Mouse (Mus musculus) kidney, postnatal 10 days (tissue): Measurements from ENCODE around the gene Wdr31.
"Not testable (repeated sequence)": the region's sequence is repeated elsewhere in the genome, so short reads cannot be mapped to it uniquely, and the experiment has no call there.

Source experiments
- DNase-seq: peaks from one replicate; pipeline ENCODE4 v3.0.0; 2021; ENCODE audit warnings: mixed read lengths

The Wdr31 gene

GRCm38 (mm10) chr4:62494230-62494629 is 23.5 kb upstream of the Wdr31 start:
- no peak for DNase-seq

DNA sequence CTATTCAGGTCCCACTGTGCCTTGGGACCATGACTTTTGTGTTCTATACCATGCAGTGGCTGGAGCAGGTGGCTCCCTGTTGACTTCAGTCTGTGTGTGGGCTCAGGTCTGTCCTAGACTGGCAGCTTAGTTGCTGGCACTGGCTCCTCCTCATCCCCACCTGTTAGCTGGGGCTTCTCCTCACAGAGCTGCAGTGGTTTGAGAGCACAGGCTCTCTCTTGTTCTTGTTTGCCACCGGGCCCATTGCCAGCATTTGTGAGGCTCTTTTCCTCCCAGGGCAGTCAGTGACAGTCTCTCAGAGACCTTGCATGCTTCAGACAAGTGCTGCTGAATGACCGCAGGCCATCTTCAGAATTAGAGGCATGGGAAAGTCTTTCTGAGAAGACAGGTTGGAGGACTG is 22.0 kb upstream of the Wdr31 start:
- no peak for DNase-seq

DNA sequence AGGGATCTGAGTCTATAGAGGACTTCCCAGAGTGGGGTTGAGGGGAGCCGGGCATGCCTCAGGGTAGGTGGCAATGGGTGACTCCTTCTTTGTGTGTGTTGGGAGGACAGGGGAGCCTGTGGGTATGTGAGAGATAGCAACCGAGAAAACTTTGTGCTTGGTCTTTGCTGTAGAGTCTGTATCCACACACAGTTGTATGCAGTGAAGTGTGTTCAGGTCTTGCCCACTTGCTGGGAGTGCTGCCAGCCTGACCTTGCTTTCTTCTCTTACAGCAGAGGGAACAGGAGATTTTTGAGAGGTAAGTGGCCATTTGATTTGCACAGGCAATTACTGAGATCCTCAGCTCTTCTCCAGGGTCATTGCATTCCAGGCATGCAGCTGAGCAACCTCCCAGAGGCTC is 17.2 kb upstream of the Wdr31 start:
- DNase-seq, result no peak

DNA sequence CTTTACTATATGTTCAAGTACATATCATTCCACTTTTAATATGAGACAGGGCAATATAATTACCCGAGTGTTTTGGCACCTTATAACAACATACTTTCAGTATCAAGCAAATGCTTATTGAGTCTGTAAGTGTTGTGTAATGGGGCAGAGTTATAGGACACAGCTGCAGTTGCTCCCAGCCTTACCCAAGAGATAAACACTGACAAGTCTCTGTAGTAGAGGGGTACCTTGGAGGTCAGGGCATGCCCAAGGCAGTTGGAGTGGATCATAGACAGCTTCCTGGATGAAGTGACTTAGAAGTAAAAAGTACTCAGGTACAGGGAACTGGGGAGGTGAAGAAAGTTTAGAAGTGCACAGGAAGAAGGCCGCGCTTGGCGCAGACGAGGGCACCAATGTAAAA is 16.5 kb upstream of the Wdr31 start:
- no peak for DNase-seq

- DNase-seq, result no peak
These were observed 15.5 kb upstream of the Wdr31 start for GRCm38 (mm10) chr4:62486162-62486696.

DNA sequence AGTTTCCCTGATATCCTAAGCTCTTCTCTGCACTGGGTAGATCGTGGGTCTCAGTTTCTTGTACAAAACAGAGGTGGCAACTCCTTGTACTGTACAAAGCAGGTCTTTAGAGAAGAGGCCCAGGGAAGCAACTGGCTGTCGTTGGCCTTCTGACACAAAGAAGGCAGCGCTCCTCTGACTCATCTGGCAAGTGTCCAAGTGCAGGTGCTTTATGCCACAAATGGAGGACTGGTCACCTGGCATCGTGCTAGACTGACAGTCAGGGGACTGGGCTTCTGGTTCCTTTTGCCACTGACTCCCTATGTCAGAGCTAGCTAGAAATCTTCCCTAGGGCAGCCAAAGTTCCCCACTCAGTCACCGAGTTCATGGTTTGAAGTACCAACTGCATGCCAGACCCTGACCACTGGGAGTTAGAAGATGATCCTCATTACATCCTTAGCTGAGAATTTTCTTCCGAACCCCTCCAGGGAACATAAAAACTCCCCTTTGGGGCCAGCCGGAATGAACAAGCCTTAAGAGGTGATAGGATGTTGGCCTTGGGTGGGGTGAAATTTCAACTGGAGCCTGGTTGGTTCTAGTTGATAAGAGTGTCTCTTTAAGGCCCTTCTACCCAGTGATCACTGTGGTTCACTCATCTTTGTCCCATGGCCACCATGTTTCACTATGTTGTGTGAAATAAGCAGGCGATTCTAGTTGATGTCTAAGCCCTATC is 14.9 kb upstream of the Wdr31 start:
- peak; percentile 40 for DNase-seq

DNA sequence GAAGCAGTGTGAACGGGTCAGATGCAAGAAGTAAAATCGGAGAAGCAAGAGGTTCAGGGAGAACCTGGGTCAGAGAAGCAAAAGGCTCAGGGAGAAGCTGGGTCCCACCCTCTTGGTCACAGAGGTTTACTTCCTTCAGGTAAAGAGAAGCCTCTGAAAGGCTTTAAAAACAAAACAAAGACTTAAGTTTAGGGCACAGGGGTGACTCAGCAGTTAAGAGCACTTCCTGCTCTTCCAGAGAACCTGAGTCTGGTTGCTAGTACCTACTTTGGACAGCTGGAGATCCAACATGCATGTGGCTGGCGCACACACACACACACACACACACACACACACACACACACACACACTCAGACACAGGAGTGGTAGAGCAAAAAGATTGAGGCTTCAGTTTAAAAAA is 14.2 kb upstream of the Wdr31 start:
- no peak for DNase-seq

DNA sequence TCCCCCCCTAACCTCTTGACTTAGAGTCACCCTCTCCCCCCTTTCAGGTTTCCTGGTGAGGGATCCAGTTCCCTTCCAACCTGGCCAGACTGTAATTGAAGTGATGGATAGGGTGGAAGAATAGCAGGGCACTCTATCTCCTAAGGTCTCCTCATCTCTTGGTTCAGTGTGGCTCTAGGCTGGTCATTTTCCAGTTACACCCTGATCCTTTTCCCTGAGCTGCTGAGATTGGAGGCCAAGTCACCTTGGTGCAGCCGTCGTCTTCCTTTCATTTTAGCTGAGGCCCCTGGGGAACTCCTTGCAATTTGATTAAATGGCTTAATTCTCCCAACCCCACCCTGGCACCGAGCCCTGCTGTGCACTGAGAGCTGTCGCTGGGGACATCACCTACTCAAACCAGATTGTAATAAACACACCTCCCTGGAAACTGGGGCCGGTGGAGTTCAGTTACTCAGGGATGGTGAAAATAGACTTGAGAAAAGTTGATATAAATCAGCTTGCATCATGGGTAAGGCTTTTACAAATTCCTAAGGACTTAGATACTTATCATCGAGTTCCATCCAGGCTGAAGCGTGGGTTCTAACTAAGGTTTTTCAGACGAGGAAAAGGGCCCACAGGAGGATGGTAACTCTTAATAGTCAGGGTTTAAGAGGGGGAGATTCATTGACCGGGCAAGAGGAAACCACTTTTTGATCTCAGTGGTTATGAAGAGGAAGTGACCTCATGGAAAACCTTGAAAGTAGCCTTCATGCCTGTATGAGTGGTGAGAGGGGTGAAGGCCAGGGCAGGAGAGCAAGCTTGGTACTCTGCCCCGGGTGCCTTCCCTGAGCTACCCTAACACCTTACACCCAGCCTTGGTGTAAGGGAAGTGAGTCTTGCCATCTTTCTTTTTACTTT is 10.3 kb upstream of the Wdr31 start:
- peak; percentile 45 for DNase-seq

- peak; percentile 83 for DNase-seq
These were observed 9.4 kb upstream of the Wdr31 start, which contains the start of gene Bspry for GRCm38 (mm10) chr4:62479937-62480708. Bspry (plus strand) TSS chr4:62480053.

GRCm38 (mm10) chr4:62479593-62479936 is 8.9 kb upstream of the Wdr31 start:
- DNase-seq, result not testable (repeated sequence)

DNA sequence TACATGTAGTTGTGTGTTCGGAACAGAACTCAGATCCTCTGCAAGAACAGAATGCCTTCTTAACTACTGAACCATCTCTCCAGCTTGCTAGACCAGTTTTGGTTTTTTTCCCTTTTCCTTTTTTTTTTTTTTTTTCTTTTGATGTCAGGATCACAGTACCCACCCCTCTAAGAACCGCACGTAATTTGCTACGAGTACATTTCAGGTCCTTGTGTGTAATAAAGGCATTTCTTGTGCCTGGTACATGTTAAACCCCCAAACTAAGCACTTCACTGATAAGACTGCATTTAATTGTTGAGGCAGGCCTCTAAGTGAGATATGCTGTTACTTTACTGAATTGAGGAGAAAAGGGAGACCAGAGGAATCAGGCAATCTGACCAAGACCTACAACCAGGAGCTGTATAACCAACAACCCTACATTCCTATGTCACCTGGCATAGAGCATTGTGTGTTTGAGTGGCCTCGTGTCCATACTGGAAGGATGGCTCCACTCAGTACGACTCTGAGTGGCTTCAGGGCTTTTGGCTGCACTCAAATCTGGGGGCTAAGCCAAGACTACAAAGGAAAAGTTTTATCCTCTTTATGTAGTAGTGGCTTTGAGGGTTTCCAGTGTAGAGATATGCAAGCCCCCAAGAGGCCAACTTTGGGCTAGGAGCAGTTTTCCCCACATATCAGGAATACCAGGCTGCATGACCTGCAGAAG is 7.0 kb upstream of the Wdr31 start:
- DNase-seq, result no peak

- DNase-seq, result no peak
These were observed 5.1 kb upstream of the Wdr31 start for GRCm38 (mm10) chr4:62475793-62476192.

- DNase-seq, result no peak
These were observed 4.4 kb upstream of the Wdr31 start for GRCm38 (mm10) chr4:62475131-62475530.

GRCm38 (mm10) chr4:62472071-62472470 is 1.4 kb upstream of the Wdr31 start:
- DNase-seq, result no peak

GRCm38 (mm10) chr4:62468158-62468557 is 2.5 kb downstream of the Wdr31 start:
- DNase-seq, result no peak

DNA sequence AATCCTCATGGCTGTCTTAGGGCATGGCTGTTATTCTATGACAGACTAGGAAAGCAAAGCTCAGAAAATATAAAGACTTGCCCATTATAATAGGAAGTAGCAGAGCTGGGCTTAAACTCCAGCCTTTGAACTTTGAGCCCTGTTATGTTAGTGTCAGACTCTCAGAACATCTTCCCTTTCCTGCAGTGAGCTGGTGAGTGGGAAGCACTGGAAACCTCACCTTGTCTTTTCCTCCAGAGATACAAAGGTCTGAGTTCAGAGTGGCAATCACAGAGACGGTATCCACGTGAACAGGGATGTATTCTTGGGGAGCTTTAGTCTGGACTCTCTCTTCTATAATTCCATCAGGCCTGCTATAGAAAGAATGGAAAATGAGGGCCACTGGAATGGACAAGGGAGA is 7.6 kb downstream of the Wdr31 start:
- no peak for DNase-seq

GRCm38 (mm10) chr4:62460348-62460747 is 10.3 kb downstream of the Wdr31 start:
- no peak for DNase-seq

DNA sequence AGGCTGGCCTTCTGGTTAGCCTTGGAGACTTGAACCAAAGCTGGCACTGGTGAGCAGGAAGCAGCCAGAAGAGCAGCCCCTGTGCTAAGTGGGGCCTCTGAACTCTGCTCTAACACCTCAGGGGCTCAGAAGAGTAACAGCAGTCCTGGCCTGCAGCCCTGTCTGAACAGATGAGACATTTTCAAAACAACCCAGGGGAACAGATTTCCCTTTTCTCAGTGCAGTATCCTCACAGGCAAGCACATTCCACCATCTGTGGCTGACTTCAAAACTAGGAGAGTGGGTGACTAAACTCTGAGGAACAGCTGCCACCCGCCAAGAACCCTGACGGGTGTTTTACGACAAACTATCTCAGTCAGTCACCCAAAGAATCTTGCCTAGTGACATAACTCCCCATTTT is 11.6 kb downstream of the Wdr31 start:
- no peak for DNase-seq

GRCm38 (mm10) chr4:62454995-62455394 is 15.7 kb downstream of the Wdr31 start:
- DNase-seq, result peak; percentile 69

- DNase-seq, result no peak
These were observed 29.7 kb downstream of the Wdr31 start for GRCm38 (mm10) chr4:62440986-62441385.

DNA sequence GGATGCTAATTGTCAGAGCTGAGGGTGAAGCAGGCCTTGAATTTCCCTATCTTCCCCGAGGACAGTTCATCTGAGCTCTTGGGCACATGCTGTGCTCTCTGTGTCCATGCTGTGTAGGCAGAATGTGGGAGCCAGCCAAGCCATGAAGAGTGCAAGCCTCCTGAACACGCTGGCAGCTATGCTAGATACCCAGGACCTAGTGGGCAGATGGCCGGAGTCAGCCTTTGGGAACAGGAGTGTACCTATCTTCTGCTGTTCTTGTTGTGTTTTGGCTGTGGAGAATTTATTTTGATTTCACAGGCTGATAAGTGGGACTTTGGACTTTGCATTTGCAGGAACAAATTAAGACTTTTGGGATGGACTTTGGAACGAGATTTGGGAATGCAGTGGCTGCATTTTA is 30.2 kb downstream of the Wdr31 start:
- DNase-seq, result peak; percentile 44

GRCm38 (mm10) chr4:62439793-62440192 is 30.9 kb downstream of the Wdr31 start:
- DNase-seq, result no peak

GRCm38 (mm10) chr4:62437871-62438270 is 32.8 kb downstream of the Wdr31 start:
- DNase-seq, result peak; percentile 78
